Mouse (Mus musculus) Muller cell, postnatal 12 days (primary cell): ENCODE data around the gene Fam161a.
"Not testable (repeated sequence)": the region's sequence is repeated elsewhere in the genome, so short reads cannot be mapped to it uniquely, and the experiment has no call there.

Experiments used
- DNase-seq: peaks from one replicate; pipeline ENCODE4 v3.0.0-alpha.2; 2015; ENCODE audit errors: inconsistent ontology term

Fam161a gene

DNA sequence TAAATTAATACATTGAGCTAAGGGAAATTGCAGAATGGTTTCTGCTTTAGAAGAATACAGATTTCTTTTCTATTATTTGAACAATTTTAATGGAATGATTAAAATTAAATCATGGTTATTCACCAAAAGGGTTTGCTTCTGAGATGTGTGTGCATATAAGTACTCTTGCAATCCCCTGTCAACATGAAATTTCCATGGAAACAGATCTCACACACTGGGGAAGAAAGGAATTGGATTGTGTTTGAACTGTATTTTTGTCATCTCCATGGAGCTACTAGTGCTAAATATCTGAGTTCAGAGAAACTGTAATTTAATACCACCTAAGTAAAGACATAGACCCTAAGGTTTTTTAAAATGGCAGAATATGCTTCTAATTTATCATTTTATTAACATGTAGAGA, 42.3 kb downstream of the Fam161a start:
- no peak for DNase-seq

DNA sequence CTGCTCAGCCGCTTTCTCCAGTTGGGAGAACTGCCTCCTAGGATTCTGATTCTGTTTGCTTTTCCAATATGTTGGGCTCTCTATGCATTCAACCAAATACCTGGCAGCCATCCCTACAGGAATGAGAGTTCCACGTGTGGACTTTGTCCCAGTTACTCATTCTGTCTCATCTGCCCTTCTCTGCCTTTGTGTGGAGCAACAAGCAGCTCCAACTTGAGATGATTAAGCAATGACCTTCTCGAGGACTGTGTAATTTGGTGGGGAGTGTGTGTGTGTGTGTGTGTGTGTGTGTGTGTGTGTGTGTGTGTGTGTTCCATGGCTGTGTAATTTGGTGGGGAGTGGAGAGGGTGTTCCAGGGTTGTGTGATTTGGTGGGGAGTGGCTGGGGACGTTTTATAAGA, 45.0 kb downstream of the Fam161a start:
- DNase-seq, result no peak

DNA sequence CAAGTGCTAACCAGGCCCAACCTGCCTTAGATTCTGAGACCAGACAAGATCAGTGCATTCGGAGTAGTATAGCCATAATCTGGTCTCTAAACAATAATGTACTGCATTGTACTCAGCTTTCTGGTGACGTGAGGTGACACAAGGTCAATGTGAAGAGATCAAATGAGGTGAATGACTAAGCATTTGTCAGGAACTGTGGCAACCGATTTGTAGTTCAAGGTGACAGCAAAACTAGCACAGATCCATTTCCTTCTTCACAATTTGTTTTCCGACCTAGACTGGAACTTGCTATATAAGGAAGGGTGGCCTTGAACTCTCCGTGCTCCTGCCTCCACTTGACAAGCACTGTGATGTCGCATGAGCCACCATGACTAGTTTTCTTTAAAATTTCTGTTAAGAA, 55.8 kb downstream of the Fam161a start:
- no peak for DNase-seq

DNA sequence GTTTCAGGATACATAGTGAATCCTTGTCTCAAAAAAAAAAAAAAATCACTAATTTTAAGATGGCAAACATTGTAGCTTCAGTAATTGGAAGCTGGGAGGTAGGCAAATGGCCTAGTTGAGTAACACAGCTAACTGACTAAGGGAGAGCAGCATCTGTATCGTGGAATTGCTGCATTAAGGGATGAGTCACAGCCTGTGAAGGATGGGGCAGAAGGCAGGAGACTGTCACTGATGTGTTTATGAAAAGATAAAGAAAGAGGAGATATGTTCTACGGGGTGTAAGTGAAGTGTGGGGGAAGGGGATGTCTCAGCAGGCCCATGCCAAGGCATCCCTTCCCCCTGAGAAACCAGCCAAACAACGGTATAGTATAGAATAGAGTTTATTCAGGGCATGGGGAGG, 56.5 kb downstream of the Fam161a start:
- DNase-seq, result no peak

DNA sequence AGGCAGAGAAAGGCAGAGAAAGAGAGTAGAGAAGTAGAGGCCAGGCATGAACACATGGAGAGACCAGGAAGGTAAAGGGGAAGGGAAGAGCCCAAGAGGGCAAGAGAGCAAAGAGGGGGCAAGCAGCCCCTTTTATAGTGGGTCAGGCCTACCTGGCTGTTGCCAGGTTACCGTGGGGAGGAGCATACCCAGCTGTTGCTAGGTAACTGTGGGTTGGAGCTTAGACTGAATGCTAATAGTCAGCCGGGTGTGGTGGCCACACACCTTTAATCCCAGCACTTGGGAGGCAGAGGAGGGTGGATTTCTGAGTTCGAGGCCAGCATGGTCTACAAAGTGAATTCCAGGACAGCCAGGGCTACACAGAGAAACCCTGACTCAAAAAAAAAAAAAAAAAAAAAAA, 56.9 kb downstream of the Fam161a start:
- DNase-seq, result not testable (repeated sequence)

DNA sequence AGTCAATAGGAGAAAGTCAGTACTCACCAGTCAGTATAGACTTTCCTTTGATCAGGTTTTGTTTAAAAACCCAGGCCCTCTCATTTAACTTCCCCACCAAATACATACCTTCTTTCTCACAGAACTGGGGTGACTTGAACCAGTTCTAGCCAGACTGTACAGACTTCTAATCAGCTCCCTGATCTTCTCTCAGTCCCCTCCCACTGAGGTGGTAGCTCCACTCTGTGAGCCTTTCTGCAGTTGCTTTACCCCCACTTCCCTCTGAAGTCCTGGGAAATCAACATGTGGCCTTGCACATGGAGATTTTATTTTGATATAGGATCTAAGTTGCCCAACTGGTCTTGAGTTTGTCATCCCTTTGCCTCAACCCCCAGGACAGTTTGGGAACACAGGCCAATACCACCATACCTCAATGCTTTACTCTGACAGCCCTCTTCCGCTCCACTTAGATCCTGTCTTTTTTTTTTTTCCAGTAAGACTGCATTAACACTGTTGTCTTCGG, 57.9 kb downstream of the Fam161a start:
- DNase-seq, result no peak

DNA sequence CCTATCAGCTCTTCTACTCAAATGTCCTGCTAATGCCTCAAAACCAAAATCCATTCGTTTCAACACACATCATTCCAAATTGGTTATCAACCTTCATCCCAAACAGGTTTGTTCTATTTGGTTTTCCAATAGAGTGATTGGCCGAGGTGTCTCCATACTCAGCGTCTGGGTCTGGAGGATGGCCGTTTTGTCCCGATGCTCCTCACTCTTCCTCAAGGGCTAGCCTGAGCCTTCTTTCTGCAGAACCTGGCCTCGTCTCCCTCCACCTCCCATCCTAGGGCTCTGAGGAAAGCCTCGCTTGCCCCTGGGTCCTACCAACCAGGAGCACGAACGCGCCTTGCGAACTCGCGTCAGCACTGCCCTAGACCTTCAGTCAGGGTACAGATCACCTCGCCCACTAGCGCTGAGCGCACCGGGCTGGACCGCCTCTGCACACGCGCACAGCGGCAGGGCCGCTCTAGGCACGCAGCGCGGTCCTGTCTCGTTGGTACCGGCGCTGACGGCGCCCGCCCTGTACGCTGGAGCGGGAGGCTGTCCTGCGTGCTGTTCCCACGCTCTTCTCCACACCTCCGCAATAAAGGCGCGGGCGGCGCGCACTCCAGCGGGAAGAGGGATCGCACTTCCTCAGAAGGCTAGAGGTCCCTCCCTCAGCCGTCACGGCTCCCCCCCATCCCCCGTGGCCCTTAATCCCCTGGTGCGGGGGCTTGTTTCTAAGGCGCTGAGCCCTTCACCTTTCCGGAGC, 60.2 kb downstream of the Fam161a start:
- peak; percentile 93 for DNase-seq

DNA sequence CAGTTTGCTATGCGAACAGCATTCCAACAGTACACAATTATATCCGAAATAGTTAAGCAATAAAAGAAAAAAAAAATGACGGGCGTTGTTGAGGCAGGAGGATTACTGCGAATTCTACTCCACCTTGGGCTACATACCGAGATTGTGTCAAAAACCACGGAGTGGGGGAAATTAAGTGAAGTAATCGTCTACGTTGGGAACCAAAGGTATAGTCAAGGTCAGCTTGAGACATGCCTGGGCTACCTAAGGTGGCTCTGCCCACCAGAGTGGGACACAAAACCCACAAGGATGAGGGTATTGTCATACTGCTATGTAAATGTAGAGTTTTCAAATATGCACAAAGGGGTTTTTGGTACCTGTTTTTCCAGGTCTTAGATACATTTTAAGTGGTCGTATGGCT, 60.9 kb downstream of the Fam161a start:
- DNase-seq, result no peak

DNA sequence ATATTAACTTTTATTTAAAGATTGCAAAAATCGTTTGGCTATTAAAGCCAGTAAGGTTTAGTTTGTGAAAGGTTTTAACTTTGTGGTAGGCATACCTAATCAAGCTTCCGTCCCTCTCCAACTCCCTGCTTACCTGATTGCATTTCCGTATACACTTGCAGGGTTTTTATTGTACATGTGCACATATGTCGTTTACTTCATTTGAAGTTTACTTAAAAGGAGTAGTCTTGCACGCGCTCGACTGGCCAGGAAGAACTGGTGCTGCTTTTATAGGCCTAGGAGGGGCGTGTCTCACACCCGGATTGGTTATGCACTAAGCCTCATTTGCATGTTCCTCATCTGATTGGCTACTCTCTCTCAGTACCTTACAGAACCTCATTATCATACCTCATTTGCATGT, 61.7 kb downstream of the Fam161a start:
- not testable (repeated sequence) for DNase-seq

DNA sequence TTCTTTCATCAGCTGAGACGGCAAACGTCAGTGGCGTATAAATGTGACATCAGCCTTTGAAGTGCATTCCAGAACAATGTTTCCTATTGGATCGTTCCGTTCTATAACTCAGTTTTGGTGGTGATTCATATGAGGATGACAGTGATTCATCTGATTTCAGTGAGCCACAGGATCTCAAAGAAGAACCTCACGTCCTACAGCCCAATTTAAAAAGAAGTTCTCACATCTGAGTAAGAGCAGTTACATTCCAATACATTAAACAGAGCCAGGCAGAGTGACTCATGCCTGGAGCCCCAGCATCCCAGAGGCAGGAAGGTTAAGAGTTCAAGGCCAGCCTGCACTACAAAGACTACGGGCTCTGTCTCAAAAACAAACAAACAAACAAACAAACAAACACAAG, 67.5 kb downstream of the Fam161a start:
- DNase-seq, result peak; percentile 70

DNA sequence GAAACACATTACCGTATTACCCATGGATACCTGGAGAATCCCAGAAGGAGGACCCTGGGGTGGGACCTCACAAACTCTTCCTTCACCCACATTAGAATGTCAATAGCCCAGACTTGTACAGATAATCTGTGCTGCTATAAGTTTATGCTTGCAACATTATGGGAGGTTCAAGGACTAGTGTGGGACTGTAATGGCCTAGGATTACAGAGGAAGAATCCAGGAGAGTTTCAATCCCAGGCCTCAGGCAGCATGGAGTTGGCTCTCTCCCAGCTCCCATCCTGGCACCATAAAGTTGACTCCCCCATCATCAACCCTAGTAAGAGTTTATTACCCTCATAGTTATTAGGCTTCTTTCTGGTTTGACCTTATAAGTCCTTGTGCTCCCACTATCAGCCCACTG, 71.2 kb downstream of the Fam161a start:
- no peak for DNase-seq
